Mouse (Mus musculus) c-Kit-positive CD71-positive TER-119-negative erythroid progenitor cells, embryonic 14.5 days (primary cell): Measurements from ENCODE around the gene Cela3a.

Experiments used
- DNase-seq: peaks from one replicate; pipeline ENCODE4 v3.0.0-alpha.2; 2013; ENCODE audit warnings: low read depth

Cela3a gene

GRCm38 (mm10) chr4:137371596-137372523 lies 37.7 kb downstream of the Cela3a start:
- DNase-seq = no peak

DNA sequence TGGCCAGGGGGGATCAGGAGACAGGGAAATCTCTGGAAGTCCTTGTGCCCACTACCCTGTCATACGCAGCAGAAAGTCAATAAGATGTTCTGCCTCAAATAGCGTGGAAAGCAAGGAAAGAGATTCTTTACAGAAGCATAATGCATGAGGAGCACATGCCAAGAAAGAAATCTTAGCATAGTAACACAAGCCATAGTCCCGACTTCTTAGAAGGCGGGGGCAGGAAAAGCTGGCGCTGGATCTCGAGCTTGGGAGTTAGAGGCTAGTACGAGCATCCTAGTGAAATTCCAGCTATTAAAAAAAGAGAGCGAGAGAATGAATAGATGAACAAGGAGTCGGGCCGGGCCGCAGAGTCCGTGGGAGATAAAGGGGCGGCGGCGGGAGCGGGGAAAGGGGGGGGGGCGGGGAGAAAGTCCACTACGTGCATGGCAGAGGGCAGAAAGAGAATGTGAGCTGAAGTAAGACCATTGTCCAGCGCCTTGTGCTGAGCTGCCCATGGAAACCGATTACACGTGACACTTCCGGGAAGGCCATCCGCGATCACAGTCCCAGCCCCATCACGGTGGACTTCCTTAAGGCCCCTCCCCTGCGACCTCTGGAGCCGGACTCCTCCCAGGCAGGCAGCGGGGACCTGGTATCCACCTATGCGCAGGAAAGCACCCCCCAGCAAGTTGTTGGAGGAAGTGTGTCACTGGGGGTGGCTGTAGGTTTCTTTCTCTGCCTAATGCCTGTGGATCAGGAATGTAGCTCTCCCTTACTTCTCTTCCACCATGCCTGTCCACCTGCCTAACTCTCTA lies 39.4 kb downstream of the Cela3a start:
- DNase-seq = no peak

DNA sequence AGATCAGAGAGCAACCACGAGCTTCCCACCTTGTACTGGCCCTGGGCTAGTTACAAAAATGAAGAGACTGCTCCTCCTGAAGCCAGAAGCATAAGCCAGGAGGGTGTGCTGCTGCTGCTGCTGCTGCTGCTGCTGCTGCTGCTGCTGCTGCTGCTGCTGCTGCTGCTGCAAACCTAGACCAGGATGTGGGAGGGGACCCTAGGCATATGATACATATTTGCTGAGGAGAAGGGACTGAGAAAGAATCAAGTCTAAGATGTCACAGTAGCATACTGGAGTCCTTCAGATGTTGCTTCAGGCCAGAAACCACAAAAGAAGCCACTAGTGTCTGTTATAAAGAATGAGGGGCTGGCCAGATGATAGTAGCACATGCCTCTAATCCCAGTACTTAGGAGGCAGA lies 41.4 kb downstream of the Cela3a start:
- DNase-seq = no peak

- no peak for DNase-seq
These were observed 42.1 kb downstream of the Cela3a start for GRCm38 (mm10) chr4:137367275-137368088.

DNA sequence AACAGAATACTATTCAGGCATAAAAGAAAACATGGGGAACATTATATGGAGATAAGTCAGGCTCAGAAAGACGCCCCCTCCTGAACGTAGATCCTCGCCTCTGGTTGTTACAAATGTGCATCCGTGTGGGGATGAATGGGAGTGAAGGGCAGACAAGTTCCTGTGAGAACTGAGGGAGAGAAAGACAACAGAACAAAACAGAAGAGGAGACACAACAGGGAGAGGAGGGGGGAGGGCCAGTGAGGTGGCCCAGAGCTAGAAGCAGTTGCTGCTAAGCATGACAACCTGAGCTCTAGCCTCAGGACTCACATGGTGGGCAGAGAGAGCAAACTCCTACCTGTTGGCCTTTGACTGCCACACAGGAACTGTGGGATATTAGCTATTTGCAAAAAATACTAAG lies 43.5 kb downstream of the Cela3a start:
- DNase-seq = no peak

GRCm38 (mm10) chr4:137365356-137366062 lies 44.1 kb downstream of the Cela3a start:
- DNase-seq = no peak

GRCm38 (mm10) chr4:137364826-137365225 lies 44.8 kb downstream of the Cela3a start:
- DNase-seq = no peak

GRCm38 (mm10) chr4:137360996-137361395 lies 48.6 kb downstream of the Cela3a start:
- DNase-seq = no peak

DNA sequence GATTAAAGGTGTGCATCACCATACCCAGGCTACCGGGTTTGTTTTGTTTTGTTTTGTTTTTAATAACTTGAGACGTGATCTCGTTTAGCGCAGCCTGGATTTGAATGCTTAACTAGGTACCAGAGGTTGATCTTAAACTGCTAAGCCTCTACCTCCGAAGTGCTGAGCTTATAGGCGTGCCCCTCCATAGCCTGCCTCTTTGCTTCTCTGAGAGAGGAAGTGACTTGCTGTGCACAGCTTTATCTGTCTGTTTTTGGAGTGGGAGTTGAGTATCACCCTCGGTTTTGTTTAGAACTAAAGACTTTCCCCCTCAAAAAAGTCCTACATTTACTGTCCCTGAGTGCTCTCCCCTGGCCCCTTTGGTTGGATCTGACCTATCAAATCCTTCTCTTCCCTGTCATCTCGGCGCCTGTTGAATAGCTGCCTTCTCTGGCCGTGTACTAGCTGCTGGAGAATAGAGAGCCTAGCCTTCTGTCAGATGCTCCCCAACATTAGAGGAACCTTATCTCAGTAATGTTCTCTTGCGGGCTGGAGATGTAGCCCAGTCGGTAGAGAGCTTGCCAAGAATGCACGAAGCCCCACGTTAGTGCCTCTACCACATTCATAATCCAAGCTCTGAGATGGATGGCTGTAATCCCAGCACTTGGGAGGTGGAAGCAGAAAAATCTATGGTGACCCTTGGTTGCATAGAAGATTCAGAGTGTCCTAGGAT lies 51.1 kb downstream of the Cela3a start:
- DNase-seq = no peak

DNA sequence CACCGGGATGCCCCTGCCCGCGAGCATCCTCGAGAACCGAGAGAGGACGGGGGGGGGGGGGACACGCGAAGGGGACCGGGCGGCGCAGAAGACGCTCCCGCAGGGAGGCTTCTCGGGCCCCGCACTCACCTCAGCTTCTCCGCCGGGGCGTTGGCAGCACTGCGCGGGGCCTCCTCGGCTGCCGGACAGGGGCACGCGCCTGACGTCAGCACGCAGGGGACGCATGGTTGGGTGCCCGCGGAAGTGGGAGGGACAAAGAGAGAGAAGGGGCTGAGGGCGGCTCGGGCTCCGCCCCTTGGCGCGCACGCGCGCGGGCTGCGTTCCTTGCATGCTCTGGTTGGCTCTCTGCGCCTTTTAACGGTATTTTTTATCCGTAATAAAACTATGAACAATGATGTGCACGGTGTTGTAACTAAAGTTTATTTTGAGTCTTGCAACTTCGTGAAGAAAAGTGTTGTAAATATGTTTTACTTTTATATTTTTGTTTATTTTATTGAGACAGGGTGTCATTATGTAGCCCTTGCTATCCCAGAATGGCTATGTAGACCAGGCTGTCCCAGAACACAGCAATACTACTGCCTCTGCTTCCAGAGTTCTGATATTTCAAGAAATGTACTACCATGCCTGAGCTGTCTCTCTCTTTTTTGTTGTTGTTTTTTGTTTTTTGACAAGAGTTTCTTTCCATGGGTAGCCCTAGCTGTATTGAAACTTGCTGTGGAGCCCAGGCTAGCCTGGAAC lies 51.9 kb downstream of the Cela3a start, which contains the start of gene Cdc42:
Gene Cdc42, minus strand, starts transcription at position 204 of the 738 bp plus-strand sequence.
- peak; percentile 94 for DNase-seq

GRCm38 (mm10) chr4:137356674-137357510 lies 52.7 kb downstream of the Cela3a start:
- DNase-seq = peak; percentile 48
